Mouse (Mus musculus): ENCODE results near the gene Rmdn2. TPM values are rescaled to one million over a fixed set of nuclear protein-coding genes. Genes with fewer than 3 reads are reported as not detected.

Gene Rmdn2
- polyA plus RNA-seq, 1 experiment from 2014 or later, result 4.4 TPM

- no peak overlapping the region for H3K4me3 ChIP-seq
- no peak overlapping the region for H3K27ac ChIP-seq (replicated peaks)
- H3K27me3 ChIP-seq, result no peaks in the 10 kb centered on the region
- 23% methylated on average over 3 of the region's 3 CpGs for WGBS
- no peak overlapping the region for H3K9ac ChIP-seq (replicated peaks)
- no peaks in the 10 kb centered on the region for H3K36me3 ChIP-seq
- no peak overlapping the region for H3K4me2 ChIP-seq (replicated peaks)
- no peaks in the 10 kb centered on the region for H3K9me3 ChIP-seq
- H3K4me1 ChIP-seq, result no peaks in the 10 kb centered on the region
- no peak for ATAC-seq (replicated peaks)
Observed at GRCm38 (mm10) chr17:79663393-79664105, 51.9 kb downstream of the Rmdn2 start.

GRCm38 (mm10) chr17:79664106-79664417 lies 52.4 kb downstream of the Rmdn2 start:
- Histone ChIP-seq H3K27me3 (no peaks in the 10 kb centered on the region), H3K9me3 (no peaks in the 10 kb centered on the region), H3K27ac (replicated peaks) (no peak overlapping the region), H3K4me1 (no peaks in the 10 kb centered on the region), H3K4me2 (replicated peaks) (no peak overlapping the region), H3K4me3 (no peak overlapping the region), H3K36me3 (no peaks in the 10 kb centered on the region), H3K9ac (replicated peaks) (no peak overlapping the region)
- 94% methylated on average over 2 of the region's 2 CpGs for WGBS
- ATAC-seq (replicated peaks), result no peak

GRCm38 (mm10) chr17:79670837-79671236 lies 59.2 kb downstream of the Rmdn2 start:
- Histone ChIP-seq H3K4me1 (no peaks in the 10 kb centered on the region), H3K4me2 (replicated peaks) (no peak overlapping the region), H3K9me3 (no peaks in the 10 kb centered on the region), H3K4me3 (no peak overlapping the region), H3K27ac (replicated peaks) (no peak overlapping the region), H3K36me3 (no peaks in the 10 kb centered on the region), H3K27me3 (no peaks in the 10 kb centered on the region), H3K9ac (replicated peaks) (no peak overlapping the region)
- no peak for ATAC-seq (replicated peaks)
- WGBS, result 78% methylated on average over 2 of the region's 2 CpGs

GRCm38 (mm10) chr17:79695106-79695505 lies 83.4 kb downstream of the Rmdn2 start:
- H3K27ac ChIP-seq (replicated peaks), result no peak overlapping the region
- no peak overlapping the region for H3K4me2 ChIP-seq (replicated peaks)
- no peaks in the 10 kb centered on the region for H3K4me1 ChIP-seq
- no peak for ATAC-seq (replicated peaks)
- H3K36me3 ChIP-seq, result no peaks in the 10 kb centered on the region
- no peak overlapping the region for H3K4me3 ChIP-seq
- no peaks in the 10 kb centered on the region for H3K27me3 ChIP-seq
- 83% methylated on average over 4 of the region's 4 CpGs for WGBS
- H3K9ac ChIP-seq (replicated peaks), result no peak overlapping the region
- no peaks in the 10 kb centered on the region for H3K9me3 ChIP-seq

- H3K27ac ChIP-seq (replicated peaks), result no peak overlapping the region
- no peak overlapping the region for H3K4me2 ChIP-seq (replicated peaks)
- 82% methylated on average over 6 of the region's 6 CpGs for WGBS
- no peaks in the 10 kb centered on the region for H3K4me1 ChIP-seq
- no peaks in the 10 kb centered on the region for H3K36me3 ChIP-seq
- no peaks in the 10 kb centered on the region for H3K27me3 ChIP-seq
- H3K9me3 ChIP-seq, result no peaks in the 10 kb centered on the region
- no peak overlapping the region for H3K9ac ChIP-seq (replicated peaks)
- no peak for ATAC-seq (replicated peaks)
- H3K4me3 ChIP-seq, result no peak overlapping the region
Observed at GRCm38 (mm10) chr17:79695541-79695940, 83.9 kb downstream of the Rmdn2 start.

- Histone ChIP-seq H3K4me3 (no peak overlapping the region), H3K27ac (replicated peaks) (no peak overlapping the region), H3K36me3 (no peaks in the 10 kb centered on the region), H3K4me2 (replicated peaks) (no peak overlapping the region), H3K27me3 (no peaks in the 10 kb centered on the region), H3K4me1 (no peaks in the 10 kb centered on the region), H3K9me3 (no peaks in the 10 kb centered on the region), H3K9ac (replicated peaks) (no peak overlapping the region)
- WGBS, result 47% methylated on average over 1 of the region's 1 CpGs
- ATAC-seq (replicated peaks), result no peak
Observed at GRCm38 (mm10) chr17:79699197-79699596, 87.5 kb downstream of the Rmdn2 start.

- ATAC-seq (replicated peaks), result no peak
- 85% methylated on average over 5 of the region's 5 CpGs for whole genome bisulfite sequencing
- no peaks in the 10 kb centered on the region for H3K4me1 ChIP-seq
- H3K27me3 ChIP-seq, result no peaks in the 10 kb centered on the region
- H3K4me3 ChIP-seq, result no peak overlapping the region
- no peaks in the 10 kb centered on the region for H3K9me3 ChIP-seq
- no peak overlapping the region for H3K9ac ChIP-seq (replicated peaks)
- no peak overlapping the region for H3K27ac ChIP-seq (replicated peaks)
- H3K4me2 ChIP-seq (replicated peaks), result no peak overlapping the region
- no peaks in the 10 kb centered on the region for H3K36me3 ChIP-seq
Observed at GRCm38 (mm10) chr17:79700871-79701270, 89.2 kb downstream of the Rmdn2 start.

- Histone ChIP-seq H3K36me3 (no peaks in the 10 kb centered on the region), H3K9me3 (no peaks in the 10 kb centered on the region), H3K4me3 (no peak overlapping the region), H3K27me3 (peaks cover 13% of the 10 kb centered on the region), H3K27ac (replicated peaks) (no peak overlapping the region), H3K4me2 (replicated peaks) (no peak overlapping the region), H3K9ac (replicated peaks) (no peak overlapping the region), H3K4me1 (peaks cover 4% of the 10 kb centered on the region)
- ATAC-seq (replicated peaks), result no peak
- 81% methylated on average over 9 of the region's 9 CpGs for WGBS
Observed at GRCm38 (mm10) chr17:79705671-79706455, 94.2 kb downstream of the Rmdn2 start.

GRCm38 (mm10) chr17:79708168-79708567 lies 96.5 kb downstream of the Rmdn2 start:
- 5% methylated on average over 7 of the region's 7 CpGs for whole genome bisulfite sequencing
- peaks cover 33% of the 10 kb centered on the region for H3K27me3 ChIP-seq

GRCm38 (mm10) chr17:79709718-79710117 lies 98.1 kb downstream of the Rmdn2 start:
- 47% methylated on average over 1 of the region's 1 CpGs for WGBS
- ATAC-seq (replicated peaks), result no peak
- Histone ChIP-seq H3K27me3 (peaks cover 48% of the 10 kb centered on the region), H3K36me3 (no peaks in the 10 kb centered on the region), H3K4me2 (replicated peaks) (no peak overlapping the region), H3K4me3 (no peak overlapping the region), H3K4me1 (peaks cover 27% of the 10 kb centered on the region), H3K9ac (replicated peaks) (no peak overlapping the region), H3K9me3 (no peaks in the 10 kb centered on the region), H3K27ac (replicated peaks) (no peak overlapping the region)

More at GRCm38 (mm10) chr17:79708168-79708567, 96.5 kb downstream of the Rmdn2 start:
- no peaks in the 10 kb centered on the region for H3K9me3 ChIP-seq
- ATAC-seq (replicated peaks), result no peak
- H3K4me1 ChIP-seq, result peaks cover 11% of the 10 kb centered on the region
- H3K9ac ChIP-seq (replicated peaks), result no peak overlapping the region
- H3K4me2 ChIP-seq (replicated peaks), result no peak overlapping the region
- no peaks in the 10 kb centered on the region for H3K36me3 ChIP-seq
- H3K27ac ChIP-seq (replicated peaks), result no peak overlapping the region
- no peak overlapping the region for H3K4me3 ChIP-seq

GRCm38 (mm10) chr17:79710246-79710842 lies 98.7 kb downstream of the Rmdn2 start:
- WGBS, result 11% methylated on average over 15 of the region's 15 CpGs
- peaks cover 54% of the 10 kb centered on the region for H3K27me3 ChIP-seq
- H3K9ac ChIP-seq (replicated peaks), result no peak overlapping the region
- no peak overlapping the region for H3K4me2 ChIP-seq (replicated peaks)
- no peaks in the 10 kb centered on the region for H3K36me3 ChIP-seq
- no peak for ATAC-seq (replicated peaks)
- peaks cover 33% of the 10 kb centered on the region for H3K4me1 ChIP-seq
- no peak overlapping the region for H3K27ac ChIP-seq (replicated peaks)
- H3K9me3 ChIP-seq, result no peaks in the 10 kb centered on the region
- no peak overlapping the region for H3K4me3 ChIP-seq

- H3K36me3 ChIP-seq, result no peaks in the 10 kb centered on the region
- H3K4me1 ChIP-seq, result peaks cover 40% of the 10 kb centered on the region
- ATAC-seq (replicated peaks), result no peak
- no peak overlapping the region for H3K4me2 ChIP-seq (replicated peaks)
- H3K4me3 ChIP-seq, result no peak overlapping the region
- no peak overlapping the region for H3K27ac ChIP-seq (replicated peaks)
- H3K9ac ChIP-seq (replicated peaks), result no peak overlapping the region
- peaks cover 57% of the 10 kb centered on the region for H3K27me3 ChIP-seq
- no peaks in the 10 kb centered on the region for H3K9me3 ChIP-seq
- WGBS, result 9% methylated on average over 6 of the region's 6 CpGs
Observed at GRCm38 (mm10) chr17:79711944-79712343, 100.3 kb downstream of the Rmdn2 start.

All from forebrain, embryonic 15.5 days (tissue).